14 mouse cellular contexts compared by ENCODE assay signal in genomic region chr5:115405205-115405604, GRCm38 (mm10). TPM values are rescaled to one million over a fixed set of nuclear protein-coding genes. Genes with fewer than 3 reads are reported as not detected.
DNase-seq lines count a peak whose midpoint lies in the region; ATAC-seq and TF ChIP-seq lines count a peak whose summit lies in the region.
"Had no signal": no experiment of that assay in that cellular context is flagged by ENCODE, and none has a peak within 500 bp of the region (broad histone marks: within the 10 kb centered on the region; RNA-seq: fewer than 3 reads in every experiment).

No protein-coding gene starts in this region.

- no peak for TF ChIP-seq CTCF in brain, embryonic 14.5 days (IDR thresholded peaks at IDR 0.05; ENCODE audit: borderline replicate concordance, extremely low read depth, insufficient read depth, insufficient read length)

- no peaks in the 10 kb centered on the region for H3K36me3 ChIP-seq in forebrain, embryonic 10.5 days (replicated peaks)
- H3K36me3 ChIP-seq in hindbrain, embryonic 12.5 days, result no peaks in the 10 kb centered on the region
- H3K36me3 ChIP-seq in midbrain, embryonic 15.5 days (replicated peaks), result no peaks in the 10 kb centered on the region
- no peaks in the 10 kb centered on the region for H3K36me3 ChIP-seq in heart, embryonic 11.5 days (ENCODE audit: control insufficient read depth, insufficient read depth, low read length)
- H3K36me3 ChIP-seq: heart, embryonic 12.5 days; limb, embryonic 12.5 days; liver, embryonic 13.5 days; stomach, embryonic 15.5 days had no signal

- H3K4me3 ChIP-seq in forebrain, embryonic 10.5 days, result peak overlapping the region; percentile 40; the same call in 1 of the 2 replicates
- H3K4me3 ChIP-seq in hindbrain, embryonic 12.5 days, result no peak overlapping the region
- H3K4me3 ChIP-seq in midbrain, embryonic 15.5 days, result no peak overlapping the region
- no peak overlapping the region for H3K4me3 ChIP-seq in heart, embryonic 11.5 days (ENCODE audit: low read depth, low read length)
- H3K4me3 ChIP-seq: erythroblast, embryonic 14.5 days; liver, embryonic 13.5 days had no signal

- H3K27ac ChIP-seq in forebrain, embryonic 10.5 days, result peak overlapping the region; percentile 93
- peak overlapping the region; percentile 91 for H3K27ac ChIP-seq in hindbrain, embryonic 12.5 days
- H3K27ac ChIP-seq in midbrain, embryonic 15.5 days, result peak overlapping the region; percentile 87
- H3K27ac ChIP-seq in heart, embryonic 11.5 days (ENCODE audit: low read depth, low read length), result no peak overlapping the region
- H3K27ac ChIP-seq: left cerebral cortex, adult 2 months; liver, embryonic 13.5 days had no signal

- no peak for TF ChIP-seq POLR2A in brain, embryonic 14.5 days (IDR thresholded peaks at IDR 0.05; ENCODE audit: borderline replicate concordance, extremely low read depth, insufficient read depth, insufficient read length, poor library complexity, severe bottlenecking)

- peaks cover 90% of the 10 kb centered on the region for H3K4me1 ChIP-seq in forebrain, embryonic 10.5 days
- peaks cover 29% of the 10 kb centered on the region for H3K4me1 ChIP-seq in hindbrain, embryonic 12.5 days
- H3K4me1 ChIP-seq in midbrain, embryonic 15.5 days, result peaks cover 22% of the 10 kb centered on the region
- H3K4me1 ChIP-seq in heart, embryonic 11.5 days (ENCODE audit: control insufficient read depth, insufficient read depth, low read length), result no peaks in the 10 kb centered on the region; the same call in 1 of the 2 replicates
- H3K4me1 ChIP-seq: liver, embryonic 13.5 days had no signal

- no peaks in the 10 kb centered on the region for H3K9me3 ChIP-seq in forebrain, embryonic 10.5 days
- H3K9me3 ChIP-seq in hindbrain, embryonic 12.5 days (replicated peaks), result no peaks in the 10 kb centered on the region
- H3K9me3 ChIP-seq in midbrain, embryonic 15.5 days, result no peaks in the 10 kb centered on the region
- no peaks in the 10 kb centered on the region for H3K9me3 ChIP-seq in heart, embryonic 11.5 days (replicated peaks; ENCODE audit: control insufficient read depth, low read length)
- H3K9me3 ChIP-seq: heart, embryonic 12.5 days; limb, embryonic 12.5 days; liver, embryonic 13.5 days; stomach, embryonic 15.5 days had no signal

- 45% methylated on average over 8 of the region's 8 CpGs for WGBS in forebrain, embryonic 10.5 days
- 40% methylated on average over 8 of the region's 8 CpGs for WGBS in hindbrain, embryonic 12.5 days
- 33% methylated on average over 8 of the region's 8 CpGs for WGBS in midbrain, embryonic 15.5 days
- 66% methylated on average over 8 of the region's 8 CpGs for WGBS in heart, embryonic 11.5 days (ENCODE audit: insufficient replicate concordance)

- DNase-seq in brain, embryonic 14.5 days (ENCODE audit: low read depth), result peak; percentile 68
- DNase-seq in forebrain, embryonic 10.5 days (ENCODE audit: extremely low spot score, low spot score), result no peak
- no peak for DNase-seq in layer of hippocampus, adult 8-10 months (ENCODE audit: low spot score in 2 of 2)
- no peak for DNase-seq in embryo, embryonic 10.5 days (ENCODE audit: low spot score)
- DNase-seq: liver, embryonic 13.5 days; spleen, adult 18-20 months had no signal

- ATAC-seq in hindbrain, embryonic 12.5 days (ENCODE audit: low FRiP score), result no peak
- no peak for ATAC-seq in midbrain, embryonic 15.5 days (replicated peaks)
- no peak for ATAC-seq in heart, embryonic 11.5 days (replicated peaks; ENCODE audit: insufficient number of reproducible peaks, low FRiP score, low TSS enrichment)

- H3K9ac ChIP-seq in hindbrain, embryonic 12.5 days, result no peak overlapping the region
- H3K9ac ChIP-seq in midbrain, embryonic 15.5 days, result no peak overlapping the region
- H3K9ac ChIP-seq in heart, embryonic 11.5 days (ENCODE audit: low read depth, low read length), result no peak overlapping the region
- H3K9ac ChIP-seq: liver, embryonic 13.5 days; stomach, embryonic 15.5 days had no signal

- no peak overlapping the region; the same call in 1 of the 2 replicates for H3K4me2 ChIP-seq in hindbrain, embryonic 12.5 days (replicated peaks)
- no peak overlapping the region for H3K4me2 ChIP-seq in midbrain, embryonic 15.5 days
- no peak overlapping the region for H3K4me2 ChIP-seq in heart, embryonic 11.5 days

- H3K27me3 ChIP-seq in forebrain, embryonic 10.5 days (ENCODE audit: poor library complexity, severe bottlenecking), result 0 out of 2 replicates have a peak, but pooled peaks cover 5% of the 10 kb centered on the region
- no peaks in the 10 kb centered on the region for H3K27me3 ChIP-seq in hindbrain, embryonic 12.5 days
- no peaks in the 10 kb centered on the region for H3K27me3 ChIP-seq in midbrain, embryonic 15.5 days (replicated peaks)
- H3K27me3 ChIP-seq in heart, embryonic 11.5 days (ENCODE audit: control insufficient read depth, insufficient read depth, low read length), result peaks cover 14% of the 10 kb centered on the region; the same call in 1 of the 2 replicates
- H3K27me3 ChIP-seq: limb, embryonic 12.5 days; stomach, embryonic 15.5 days had no signal

RNA-seq across cellular contexts. Expression of gene Msi1, which starts 24.2 kb away (rescaled TPM):
- 232 and 238 TPM in 2 replicates for polyA plus RNA-seq in brain, embryonic 14.5 days (2012; rRNA removed)
- polyA plus RNA-seq in forebrain, embryonic 10.5 days (2016; fragmentation: Nextera tagmentation; extraction: Ambion mirVana), result 142 and 158 TPM in 2 replicates
- 128 and 131 TPM in 2 replicates for polyA plus RNA-seq in hindbrain, embryonic 12.5 days (2016; fragmentation: Nextera tagmentation; extraction: Ambion mirVana)
- 65.9 and 66.3 TPM in 2 replicates for polyA plus RNA-seq in midbrain, embryonic 15.5 days (2015; fragmentation: Nextera tagmentation; extraction: Ambion mirVana)
- polyA plus RNA-seq in heart, embryonic 11.5 days (2014; fragmentation: Nextera tagmentation; extraction: Ambion mirVana), result 7.6 and 9.4 TPM in 2 replicates
- 10 to 100 TPM; 57.2 to 62.6 (median 60.8) TPM for total RNA-seq in layer of hippocampus, adult 8-10 months (2022)

RNA-seq across cellular contexts. Expression of gene Cox6a1, which starts 56.4 kb away (rescaled TPM):
- 1,091 and 1,648 TPM in 2 replicates for polyA plus RNA-seq in brain, embryonic 14.5 days (2012; rRNA removed)
- polyA plus RNA-seq in forebrain, embryonic 10.5 days (2016; fragmentation: Nextera tagmentation; extraction: Ambion mirVana), result 754 and 787 TPM in 2 replicates
- polyA plus RNA-seq in hindbrain, embryonic 12.5 days (2016; fragmentation: Nextera tagmentation; extraction: Ambion mirVana), result 728 and 823 TPM in 2 replicates
- polyA plus RNA-seq in midbrain, embryonic 15.5 days (2015; fragmentation: Nextera tagmentation; extraction: Ambion mirVana), result 1,062 and 1,092 TPM in 2 replicates
- 1,289 and 1,331 TPM in 2 replicates for polyA plus RNA-seq in heart, embryonic 11.5 days (2014; fragmentation: Nextera tagmentation; extraction: Ambion mirVana)
- total RNA-seq in layer of hippocampus, adult 8-10 months (2022), result 100 to 1,000 TPM; 621 to 774 (median 709) TPM
